Mouse (Mus musculus) bone marrow macrophage, adult 2 months (primary cell): ENCODE measurements around the gene Snapc4.

Experiments used
- CTCF ChIP-seq: IDR thresholded peaks from 2 replicates; pipeline ENCODE4 v1.5.1; 2012; ENCODE audit warnings: low read depth, mild to moderate bottlenecking, low read length, moderate library complexity
- POLR2A ChIP-seq: IDR thresholded peaks from 2 replicates; pipeline ENCODE4 v1.6.1; 2012; ENCODE audit warnings: mild to moderate bottlenecking, low read depth, low read length, borderline replicate concordance

DNA sequence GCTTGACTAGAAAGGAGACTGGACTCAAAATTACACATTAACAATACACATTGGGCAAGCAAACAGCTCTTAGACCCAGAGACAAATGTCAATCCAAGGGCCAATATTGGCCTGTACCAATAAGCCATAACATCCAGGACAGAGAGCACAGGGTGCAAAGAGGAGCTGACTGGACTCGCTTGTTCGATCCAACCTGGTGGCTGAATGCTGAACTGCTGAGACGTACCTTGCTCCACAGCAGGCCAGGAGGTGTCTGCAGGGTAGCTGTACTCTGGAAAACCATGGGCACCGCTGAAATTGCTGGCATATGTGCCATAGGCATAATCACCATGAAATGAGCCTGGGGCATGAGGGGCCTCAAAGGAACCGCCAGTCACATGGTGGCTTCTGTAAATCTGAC lies 49.4 kb upstream of the Snapc4 start:
- TF ChIP-seq CTCF = no peak
- no peak for TF ChIP-seq POLR2A
